17 mouse cellular contexts compared by ENCODE assay signal in genomic region chr2:117597573-117597972, GRCm38 (mm10).
"Had no signal": no experiment of that assay in that cellular context is flagged by ENCODE, and none has a peak within 500 bp of the region (broad histone marks: within the 10 kb centered on the region; RNA-seq: fewer than 3 reads in every experiment).

No protein-coding gene starts in this region.

- H3K4me3 ChIP-seq: left cerebral cortex, adult 2 months; liver, embryonic 13.5 days; neural tube, embryonic 12.5 days; neural tube, embryonic 15.5 days had no signal

- H3K36me3 ChIP-seq: liver, embryonic 13.5 days; neural tube, embryonic 12.5 days; neural tube, embryonic 15.5 days had no signal

- H3K27me3 ChIP-seq: liver, embryonic 13.5 days; neural tube, embryonic 12.5 days; neural tube, embryonic 15.5 days had no signal

- H3K9me3 ChIP-seq: liver, embryonic 13.5 days; neural tube, embryonic 12.5 days; neural tube, embryonic 15.5 days had no signal

- H3K4me2 ChIP-seq: liver, embryonic 13.5 days; midbrain, embryonic 11.5 days; neural tube, embryonic 12.5 days; neural tube, embryonic 15.5 days had no signal

- DNase-seq: kidney, postnatal 36 days; layer of hippocampus, postnatal 36 days; liver, embryonic 13.5 days; lung, adult 2 months; lung, postnatal 14 days; lung, postnatal 4 days; midbrain, embryonic 14.5 days; right cerebral cortex, adult 18-20 months; right cerebral cortex, postnatal 14 days; right cerebral cortex, postnatal 4 days; thymus, postnatal 25 days had no signal

- H3K4me1 ChIP-seq: liver, embryonic 13.5 days; neural tube, embryonic 12.5 days; neural tube, embryonic 15.5 days had no signal

- H3K9ac ChIP-seq: liver, embryonic 13.5 days; neural tube, embryonic 12.5 days; neural tube, embryonic 15.5 days had no signal

- H3K27ac ChIP-seq: kidney, postnatal 0 days; left cerebral cortex, adult 2 months; liver, embryonic 13.5 days; neural tube, embryonic 12.5 days; neural tube, embryonic 15.5 days; stomach, postnatal 0 days had no signal
